Mouse (Mus musculus) thymus, adult 2 months (tissue): Measurements from ENCODE around the gene Klhl26. TPM values are rescaled to one million over a fixed set of nuclear protein-coding genes. Genes with fewer than 3 reads are reported as not detected.

ENCODE experiments used
- DNase-seq: peaks from one replicate; pipeline ENCODE4 v3.0.0; 2021
- H3K27ac ChIP-seq: fragments of 200-500 bp; 2 replicates; pipeline ENCODE4 v1.5.1; 2012; ENCODE audit warnings: low read length, control low read depth; ENCODE audit not compliant: control insufficient read depth, insufficient read depth
- H3K27me3 ChIP-seq: fragments of 200-500 bp; 2 replicates; pipeline ENCODE4 v1.6.1; 2012; ENCODE audit warnings: mild to moderate bottlenecking, low read length, moderate library complexity, mixed read lengths; ENCODE audit not compliant: control insufficient read depth, insufficient read depth
- H3K36me3 ChIP-seq: fragments of 200-500 bp; 2 replicates; pipeline ENCODE4 v1.6.1; 2012; ENCODE audit warnings: mild to moderate bottlenecking, low read length, moderate library complexity; ENCODE audit not compliant: control insufficient read depth, insufficient read depth
- H3K4me1 ChIP-seq: fragments of 200-500 bp; replicated peaks from 2 replicates; pipeline ENCODE4 v1.6.1; 2012; ENCODE audit warnings: low read length; ENCODE audit not compliant: control insufficient read depth, insufficient read depth
- H3K4me3 ChIP-seq: fragments of 200-500 bp; 2 replicates; pipeline ENCODE4 v1.5.1; 2012; ENCODE audit warnings: mild to moderate bottlenecking, low read length, control low read depth, moderate library complexity; ENCODE audit not compliant: control insufficient read depth, insufficient read depth
- CTCF ChIP-seq: fragments of 200-500 bp; IDR thresholded peaks from 2 replicates; pipeline ENCODE4 v1.5.1; 2012; ENCODE audit warnings: mild to moderate bottlenecking, control low read depth, low read length, moderate library complexity, borderline replicate concordance; ENCODE audit not compliant: control insufficient read depth, poor library complexity, insufficient read depth; ENCODE audit errors: extremely low read depth
- POLR2A ChIP-seq: fragments of 200-500 bp; IDR thresholded peaks from 2 replicates; pipeline ENCODE4 v1.6.1; 2012; ENCODE audit warnings: mild to moderate bottlenecking, low read length, control low read depth, moderate library complexity; ENCODE audit not compliant: control insufficient read depth, poor library complexity, insufficient read depth; ENCODE audit errors: extremely low read depth
- WGBS: fragments of 180-500 bp; shearing (Covaris S2); methylation state at CpG from one replicate; pipeline ENCODE4 v1.1.7; 2018; 5-methylcytosine and 5-hydroxymethylcytosine counted together
- polyA plus RNA-seq: library from polyadenylated mRNA; depleted of rRNA; stranded (reverse); fragments of >200 nt; gene quantifications from 2 replicates; pipeline ENCODE4 v1.2.3, GENCODE M21; 2012

The Klhl26 gene
- polyA plus RNA-seq, 1 experiment, result 44.6 TPM

GRCm38 (mm10) chr8:70469295-70469916, 7.4 kb downstream of the Klhl26 start:
- Histone ChIP-seq H3K27me3 (no peaks in the 10 kb centered on the region), H3K36me3 (no peaks in the 10 kb centered on the region), H3K4me3 (no peak overlapping the region), H3K27ac (no peak overlapping the region), H3K4me1 (no peaks in the 10 kb centered on the region)
- TF ChIP-seq POLR2A (no peak), CTCF (no peak)
- 67% methylated on average over 10 of the region's 10 CpGs for WGBS
- no peak for DNase-seq

GRCm38 (mm10) chr8:70468733-70469132, 8.0 kb downstream of the Klhl26 start:
- whole genome bisulfite sequencing, result 97% methylated on average over 4 of the region's 4 CpGs
- TF ChIP-seq POLR2A (no peak), CTCF (no peak)
- Histone ChIP-seq H3K4me1 (no peaks in the 10 kb centered on the region), H3K4me3 (no peak overlapping the region), H3K36me3 (no peaks in the 10 kb centered on the region), H3K27me3 (no peaks in the 10 kb centered on the region), H3K27ac (no peak overlapping the region)
- no peak for DNase-seq

GRCm38 (mm10) chr8:70467907-70468306, 8.9 kb downstream of the Klhl26 start:
- no peaks in the 10 kb centered on the region for H3K4me1 ChIP-seq
- no peak overlapping the region for H3K27ac ChIP-seq
- H3K27me3 ChIP-seq, result no peaks in the 10 kb centered on the region
- DNase-seq, result no peak
- TF ChIP-seq CTCF, result no peak
- no peak for TF ChIP-seq POLR2A
- H3K4me3 ChIP-seq, result no peak overlapping the region
- H3K36me3 ChIP-seq, result no peaks in the 10 kb centered on the region
- WGBS, result 94% methylated on average over 1 of the region's 1 CpGs

GRCm38 (mm10) chr8:70467229-70467725, 9.5 kb downstream of the Klhl26 start:
- Histone ChIP-seq H3K36me3 (no peaks in the 10 kb centered on the region), H3K4me3 (no peak overlapping the region), H3K27ac (no peak overlapping the region), H3K4me1 (no peaks in the 10 kb centered on the region), H3K27me3 (no peaks in the 10 kb centered on the region)
- WGBS, result 96% methylated on average over 5 of the region's 5 CpGs
- TF ChIP-seq POLR2A (no peak), CTCF (no peak)
- no peak for DNase-seq

- DNase-seq, result no peak
- TF ChIP-seq CTCF (no peak), POLR2A (no peak)
- WGBS, result 94% methylated on average over 11 of the region's 11 CpGs
- H3K27me3 ChIP-seq, result no peaks in the 10 kb centered on the region
- no peak overlapping the region for H3K27ac ChIP-seq
- no peak overlapping the region for H3K4me3 ChIP-seq
- no peaks in the 10 kb centered on the region for H3K4me1 ChIP-seq
- no peaks in the 10 kb centered on the region for H3K36me3 ChIP-seq
These were observed 10.0 kb downstream of the Klhl26 start for GRCm38 (mm10) chr8:70466771-70467170.

- no peak overlapping the region for H3K4me3 ChIP-seq
- 96% methylated on average over 4 of the region's 4 CpGs for whole genome bisulfite sequencing
- DNase-seq, result no peak
- TF ChIP-seq POLR2A, result no peak
- no peak for TF ChIP-seq CTCF
- no peaks in the 10 kb centered on the region for H3K4me1 ChIP-seq
- H3K27me3 ChIP-seq, result no peaks in the 10 kb centered on the region
- H3K27ac ChIP-seq, result no peak overlapping the region
- H3K36me3 ChIP-seq, result no peaks in the 10 kb centered on the region
These were observed 10.5 kb downstream of the Klhl26 start for GRCm38 (mm10) chr8:70466305-70466704.
